Mouse (Mus musculus): ENCODE data around the gene Ccdc88a. TPM values are rescaled to one million over a fixed set of nuclear protein-coding genes. Genes with fewer than 3 reads are reported as not detected.
A peak's percentile ranks its signal among the peaks of the same experiment; 100 is the strongest.

The Ccdc88a gene
- total RNA-seq (2014; fragmentation: Nextera tagmentation) (85.9 and 86.2 TPM in 2 replicates), total RNA-seq (2017) (37.5 and 52.6 TPM in 2 replicates), polyA plus RNA-seq (2012) (13.0 and 15.6 TPM in 2 replicates)

DNA sequence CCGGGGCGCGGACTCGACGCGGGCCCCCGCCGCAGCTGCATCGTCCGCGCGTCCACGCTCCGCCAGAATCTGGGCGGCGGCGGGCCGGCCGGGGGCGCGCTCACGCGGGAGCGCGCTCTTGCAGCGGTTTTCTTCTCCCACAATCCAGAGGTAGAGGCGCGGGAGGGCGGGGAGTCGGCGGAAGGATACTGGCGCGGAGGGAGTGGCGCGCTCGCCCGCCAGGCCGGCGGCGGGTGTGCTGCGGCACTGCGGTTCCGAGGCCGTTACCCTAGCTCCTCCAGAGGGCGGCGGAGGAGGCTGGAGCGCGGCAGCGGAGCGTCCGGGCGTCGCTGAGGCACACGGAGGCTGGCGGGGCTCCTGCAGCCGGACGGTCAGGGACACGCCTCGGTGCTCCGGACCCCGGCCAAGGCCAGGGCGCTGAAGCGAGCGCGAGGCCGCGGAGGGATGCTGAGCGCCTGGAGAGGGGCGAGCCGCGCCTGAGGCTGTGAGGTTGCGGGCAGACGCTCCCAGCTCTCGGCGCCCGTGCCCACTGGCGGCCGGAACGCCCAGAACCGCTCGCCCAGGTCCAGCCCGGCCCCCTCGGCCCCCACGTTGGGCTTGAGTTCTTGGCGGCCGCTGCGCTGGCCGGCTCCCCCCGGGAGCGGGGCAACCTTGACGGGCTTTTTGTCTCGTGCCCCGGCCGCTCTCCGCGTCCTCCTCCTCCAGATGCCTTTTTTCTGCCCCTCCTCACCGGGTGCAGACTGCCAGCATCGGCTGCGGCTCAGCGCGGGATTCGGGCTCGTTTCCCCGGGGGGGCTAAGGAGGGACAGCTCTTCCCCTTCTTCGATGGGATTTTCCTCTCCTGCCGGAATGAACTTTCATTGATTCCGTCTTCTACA is at the start of gene Ccdc88a:
Gene Ccdc88a (plus strand): TSS at position 263 of the 878 bp plus-strand sequence.
- no peaks in the 10 kb centered on the region for H3K27me3 ChIP-seq (ENCODE audit: insufficient read depth, low read length)
- peak within 1 kb of the TSS; percentile 90 for H3K4me3 ChIP-seq (ENCODE audit: low read depth, low read length)
- TF ChIP-seq GATA2 (IDR thresholded peaks at IDR 0.05; ENCODE audit: borderline replicate concordance, low read depth, low read length) (no peak), GATA1 (IDR thresholded peaks at IDR 0.05; ENCODE audit: borderline replicate concordance, low read length) (no peak), POLR2AphosphoS5 (IDR thresholded peaks at IDR 0.05; ENCODE audit: insufficient replicate concordance, low read depth, low read length) (no peak), TAL1 (conservative IDR thresholded peaks at IDR 0.05; ENCODE audit: low read depth, low read length) (no peak), CTCF (IDR thresholded peaks at IDR 0.05; ENCODE audit: low read depth, low read length) (no peak)
- peaks cover 11% of the 10 kb centered on the region for H3K36me3 ChIP-seq (replicated peaks)
- H3K4me1 ChIP-seq (ENCODE audit: insufficient read depth, low read depth, low read length), result peaks cover 11% of the 10 kb centered on the region
- peak; percentile 82 for DNase-seq (ENCODE audit: low spot score)
- ATAC-seq (ENCODE audit: extremely low read depth, insufficient number of reproducible peaks, low FRiP score, poor library complexity, severe bottlenecking), result peak; percentile 59
- H3K9me3 ChIP-seq (replicated peaks), result no peaks in the 10 kb centered on the region

DNA sequence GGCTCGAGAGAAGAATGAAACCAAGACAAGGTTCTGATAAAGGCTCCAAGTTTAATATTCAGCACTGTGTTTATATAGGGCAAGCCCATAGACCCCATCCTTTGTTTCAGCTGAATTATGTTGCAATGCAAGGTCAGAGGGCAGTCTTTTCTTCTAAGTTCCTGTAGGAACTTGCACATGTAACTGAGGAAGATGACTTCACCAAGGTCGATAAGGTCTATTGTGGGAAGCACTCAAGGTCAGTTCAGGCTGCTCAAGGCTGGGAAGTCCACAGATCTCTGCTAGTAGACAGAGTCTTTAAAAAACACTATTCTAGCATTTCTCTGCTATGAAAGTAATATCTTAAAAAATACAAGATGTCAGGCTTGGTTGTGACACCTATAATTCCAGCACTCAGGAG is 38.0 kb upstream of the Ccdc88a start:
- TF ChIP-seq GATA1 (IDR thresholded peaks at IDR 0.05; ENCODE audit: borderline replicate concordance, low read length) (no peak), POLR2AphosphoS5 (IDR thresholded peaks at IDR 0.05; ENCODE audit: insufficient replicate concordance, low read depth, low read length) (no peak), GATA2 (IDR thresholded peaks at IDR 0.05; ENCODE audit: borderline replicate concordance, low read depth, low read length) (no peak), CTCF (IDR thresholded peaks at IDR 0.05; ENCODE audit: low read depth, low read length) (no peak), TAL1 (conservative IDR thresholded peaks at IDR 0.05; ENCODE audit: low read depth, low read length) (no peak)
- no peak for DNase-seq (ENCODE audit: low spot score)
- no peaks in the 10 kb centered on the region for H3K4me1 ChIP-seq (ENCODE audit: insufficient read depth, low read depth, low read length)
- H3K27me3 ChIP-seq (ENCODE audit: insufficient read depth, low read length), result peaks cover 6% of the 10 kb centered on the region; the same call in 1 of the 2 replicates
- ATAC-seq (ENCODE audit: extremely low read depth, insufficient number of reproducible peaks, low FRiP score, poor library complexity, severe bottlenecking), result no peak
- H3K9me3 ChIP-seq (replicated peaks), result no peaks in the 10 kb centered on the region
- H3K4me3 ChIP-seq (ENCODE audit: low read depth, low read length), result no peak overlapping the region
- no peaks in the 10 kb centered on the region for H3K36me3 ChIP-seq (replicated peaks)

DNA sequence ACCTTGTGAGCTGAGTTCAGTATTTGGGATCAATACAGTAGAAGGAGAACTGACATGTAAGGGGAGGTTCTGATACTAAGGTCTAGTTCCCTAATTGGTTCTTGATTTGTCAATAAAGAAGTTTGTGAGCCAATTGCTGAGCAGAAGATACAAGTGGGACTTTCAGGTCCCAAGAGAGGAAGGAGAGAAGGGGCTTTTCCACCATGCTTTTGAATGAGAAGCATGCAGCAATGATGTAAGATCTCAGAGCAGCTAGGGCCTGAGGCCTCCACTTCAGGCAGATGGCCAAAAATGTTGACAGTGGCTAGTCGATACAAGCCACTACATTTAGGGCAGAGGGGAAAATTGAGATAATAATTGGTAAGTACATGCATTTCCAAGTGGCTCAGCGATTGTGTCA is 32.2 kb upstream of the Ccdc88a start:
- Histone ChIP-seq H3K4me3 (ENCODE audit: low read depth, low read length) (no peak overlapping the region), H3K4me1 (ENCODE audit: insufficient read depth, low read depth, low read length) (peaks cover 11% of the 10 kb centered on the region)
- no peak for DNase-seq (ENCODE audit: low spot score)

DNA sequence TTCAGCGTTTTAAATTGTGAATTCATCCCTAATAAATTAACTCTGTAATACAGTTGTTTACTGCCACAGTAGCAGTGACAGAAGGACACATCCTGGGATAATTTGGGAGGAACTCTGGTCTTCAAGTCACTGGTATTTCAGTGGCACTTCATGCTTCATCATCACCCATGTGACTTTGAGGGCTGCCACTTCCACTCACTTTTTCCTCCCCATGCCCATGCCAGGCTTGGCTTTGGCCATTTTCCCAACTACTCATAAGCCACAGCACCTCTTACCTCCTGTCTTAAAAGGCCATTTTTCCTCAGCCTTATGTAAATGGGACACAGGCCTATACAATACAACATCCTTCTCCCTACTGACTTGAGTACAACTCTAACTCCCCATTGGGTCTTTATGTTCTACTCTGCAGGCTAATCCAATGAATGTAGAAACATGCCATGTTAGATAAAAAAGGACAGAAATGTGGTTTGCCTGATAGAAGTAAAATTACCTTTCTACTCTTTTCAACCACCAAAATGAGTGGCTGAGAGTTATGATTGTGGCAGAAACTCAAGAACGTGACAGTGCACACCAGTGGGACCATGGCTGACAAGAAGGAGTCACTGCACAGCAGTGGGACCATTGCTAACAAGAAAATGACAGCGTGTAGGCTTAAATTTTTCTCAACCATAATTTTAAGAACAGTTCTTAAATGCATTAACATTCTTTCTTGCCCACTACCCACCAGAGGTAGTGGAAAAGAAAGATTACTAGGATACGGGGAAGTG is 28.4 kb upstream of the Ccdc88a start:
- no peak for ATAC-seq (ENCODE audit: extremely low read depth, insufficient number of reproducible peaks, low FRiP score, poor library complexity, severe bottlenecking)
- Histone ChIP-seq H3K4me1 (ENCODE audit: insufficient read depth, low read depth, low read length) (peaks cover 12% of the 10 kb centered on the region), H3K36me3 (replicated peaks) (no peaks in the 10 kb centered on the region), H3K9me3 (replicated peaks) (no peaks in the 10 kb centered on the region), H3K27me3 (ENCODE audit: insufficient read depth, low read length) (no peaks in the 10 kb centered on the region), H3K4me3 (ENCODE audit: low read depth, low read length) (no peak overlapping the region)
- DNase-seq (ENCODE audit: low spot score), result no peak
- TF ChIP-seq POLR2AphosphoS5 (IDR thresholded peaks at IDR 0.05; ENCODE audit: insufficient replicate concordance, low read depth, low read length), result no peak
- no peak for TF ChIP-seq TAL1 (conservative IDR thresholded peaks at IDR 0.05; ENCODE audit: low read depth, low read length)
- no peak for TF ChIP-seq CTCF (IDR thresholded peaks at IDR 0.05; ENCODE audit: low read depth, low read length)
- TF ChIP-seq GATA1 (IDR thresholded peaks at IDR 0.05; ENCODE audit: borderline replicate concordance, low read length), result no peak
- TF ChIP-seq GATA2 (IDR thresholded peaks at IDR 0.05; ENCODE audit: borderline replicate concordance, low read depth, low read length), result no peak

More for the DNA sequence above, 32.2 kb upstream of the Ccdc88a start:
- TF ChIP-seq TAL1 (conservative IDR thresholded peaks at IDR 0.05; ENCODE audit: low read depth, low read length), result no peak
- no peaks in the 10 kb centered on the region for H3K36me3 ChIP-seq (replicated peaks)
- H3K27me3 ChIP-seq (ENCODE audit: insufficient read depth, low read length), result peaks cover 2% of the 10 kb centered on the region; the same call in 1 of the 2 replicates
- H3K9me3 ChIP-seq (replicated peaks), result no peaks in the 10 kb centered on the region
- no peak for ATAC-seq (ENCODE audit: extremely low read depth, insufficient number of reproducible peaks, low FRiP score, poor library complexity, severe bottlenecking)

DNA sequence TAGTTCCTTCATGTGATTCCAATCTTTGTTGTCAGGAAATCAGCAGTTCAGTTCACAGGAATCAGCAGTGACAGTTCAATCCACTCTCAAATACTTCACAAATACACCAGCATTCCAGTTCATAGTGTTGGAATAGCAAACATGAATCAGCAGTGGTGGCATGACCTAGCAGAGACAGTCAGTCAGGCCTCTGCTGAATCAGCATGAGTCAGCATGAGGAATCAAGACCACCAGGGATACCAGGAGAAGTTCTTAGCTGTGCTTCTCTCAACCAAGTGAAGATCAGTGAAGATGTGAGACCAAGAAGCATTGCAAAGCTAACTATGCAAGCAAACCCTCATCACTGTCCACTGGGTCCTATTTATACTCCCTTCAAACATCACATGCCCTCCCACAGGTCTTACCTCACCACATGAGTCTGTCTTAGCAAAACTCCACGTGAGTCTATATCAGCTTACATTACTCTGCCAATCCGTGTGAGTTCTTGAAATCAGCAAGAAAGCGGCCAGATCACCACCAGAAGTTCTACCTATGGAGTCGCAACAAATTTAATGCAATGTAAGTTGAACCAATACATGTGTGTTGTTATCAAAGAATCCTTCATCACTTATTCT is 27.7 kb upstream of the Ccdc88a start:
- TF ChIP-seq GATA1 (IDR thresholded peaks at IDR 0.05; ENCODE audit: borderline replicate concordance, low read length), result no peak
- no peak for TF ChIP-seq TAL1 (conservative IDR thresholded peaks at IDR 0.05; ENCODE audit: low read depth, low read length)
- no peak for TF ChIP-seq POLR2AphosphoS5 (IDR thresholded peaks at IDR 0.05; ENCODE audit: insufficient replicate concordance, low read depth, low read length)
- TF ChIP-seq CTCF (IDR thresholded peaks at IDR 0.05; ENCODE audit: low read depth, low read length), result no peak
- TF ChIP-seq GATA2 (IDR thresholded peaks at IDR 0.05; ENCODE audit: borderline replicate concordance, low read depth, low read length), result no peak
- DNase-seq (ENCODE audit: low spot score) (no peak), ATAC-seq (ENCODE audit: extremely low read depth, insufficient number of reproducible peaks, low FRiP score, poor library complexity, severe bottlenecking) (no peak)
- Histone ChIP-seq H3K9me3 (replicated peaks) (no peaks in the 10 kb centered on the region), H3K27me3 (ENCODE audit: insufficient read depth, low read length) (no peaks in the 10 kb centered on the region), H3K4me1 (ENCODE audit: insufficient read depth, low read depth, low read length) (peaks cover 12% of the 10 kb centered on the region), H3K36me3 (replicated peaks) (no peaks in the 10 kb centered on the region), H3K4me3 (ENCODE audit: low read depth, low read length) (no peak overlapping the region)

DNA sequence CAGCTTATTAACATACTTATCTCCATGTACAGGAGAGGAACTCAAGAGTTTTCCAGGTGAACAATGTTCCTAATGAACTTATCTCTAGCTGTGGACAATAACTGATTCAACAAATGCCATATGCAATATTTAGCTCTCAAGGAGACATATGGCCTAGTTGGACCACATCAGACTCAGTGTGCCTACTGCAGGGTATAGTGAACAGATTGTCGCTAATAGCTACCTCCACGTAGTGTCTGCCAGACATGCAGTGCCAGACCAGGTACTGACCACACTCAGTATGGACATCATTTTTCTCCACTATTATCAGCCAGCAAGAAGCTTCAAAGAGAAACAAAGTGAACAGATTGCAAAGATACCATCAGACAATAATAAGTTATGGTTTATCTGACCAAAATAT is 22.6 kb upstream of the Ccdc88a start:
- no peak for ATAC-seq (ENCODE audit: extremely low read depth, insufficient number of reproducible peaks, low FRiP score, poor library complexity, severe bottlenecking)
- H3K36me3 ChIP-seq (replicated peaks), result no peaks in the 10 kb centered on the region
- H3K4me1 ChIP-seq (ENCODE audit: insufficient read depth, low read depth, low read length), result peaks cover 5% of the 10 kb centered on the region
- no peaks in the 10 kb centered on the region; the same call in 1 of the 2 replicates for H3K27me3 ChIP-seq (ENCODE audit: insufficient read depth, low read length)
- TF ChIP-seq CTCF (IDR thresholded peaks at IDR 0.05; ENCODE audit: low read depth, low read length) (no peak), POLR2AphosphoS5 (IDR thresholded peaks at IDR 0.05; ENCODE audit: insufficient replicate concordance, low read depth, low read length) (no peak), TAL1 (conservative IDR thresholded peaks at IDR 0.05; ENCODE audit: low read depth, low read length) (no peak), GATA1 (IDR thresholded peaks at IDR 0.05; ENCODE audit: borderline replicate concordance, low read length) (no peak), GATA2 (IDR thresholded peaks at IDR 0.05; ENCODE audit: borderline replicate concordance, low read depth, low read length) (no peak)
- no peaks in the 10 kb centered on the region for H3K9me3 ChIP-seq (replicated peaks)
- no peak overlapping the region for H3K4me3 ChIP-seq (ENCODE audit: low read depth, low read length)
- DNase-seq (ENCODE audit: low spot score), result no peak
